Mouse (Mus musculus): ENCODE results near the gene Ptpn7.
"Not testable (repeated sequence)": the region's sequence is repeated elsewhere in the genome, so short reads cannot be mapped to it uniquely, and the experiment has no call there.

The Ptpn7 gene

DNA sequence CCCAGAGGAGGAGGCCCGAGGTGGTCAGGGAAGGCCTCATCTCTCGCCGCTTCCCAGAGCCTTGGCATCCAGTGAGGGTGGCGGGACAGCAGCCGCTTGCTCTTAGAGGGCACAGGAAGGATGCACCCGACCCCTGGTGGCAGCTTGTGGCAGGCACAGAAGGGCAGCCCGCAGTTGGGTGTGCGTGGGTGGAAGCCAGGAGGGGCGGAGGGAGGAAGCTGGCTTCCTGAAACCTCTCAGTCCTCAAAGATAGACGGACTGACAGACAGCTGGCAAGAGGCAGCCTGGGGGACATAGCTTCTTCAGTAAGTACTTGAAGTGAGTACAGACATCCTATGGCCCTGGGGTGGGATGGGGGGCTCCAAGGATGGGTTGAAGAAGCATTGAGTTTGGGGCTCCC lies at the start of gene Ptpn7:
Gene Ptpn7, plus strand, starts transcription at position 228 of the 400 bp plus-strand sequence.
- DNase-seq = peak; percentile 74

DNA sequence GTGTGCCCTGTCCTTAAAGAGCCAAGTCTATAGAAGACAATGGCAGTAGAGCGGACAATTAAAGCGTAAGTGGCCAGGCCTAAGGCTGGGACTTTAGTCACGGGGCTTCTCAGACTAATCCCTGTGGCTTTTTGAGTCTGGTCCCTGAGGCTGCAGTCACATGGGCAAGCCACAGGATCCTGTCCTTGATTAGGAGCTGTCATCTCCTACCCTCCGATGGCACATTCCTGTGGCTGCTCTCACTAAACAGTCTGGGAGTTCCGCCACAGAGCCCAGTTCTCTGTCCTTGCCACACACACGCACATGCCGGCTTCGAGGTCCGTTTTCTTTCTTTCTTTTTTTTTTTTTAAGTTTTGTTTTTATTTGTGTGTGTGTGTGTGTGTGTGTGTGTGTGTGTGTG lies 49.0 kb upstream of the Ptpn7 start:
- no peak for DNase-seq

DNA sequence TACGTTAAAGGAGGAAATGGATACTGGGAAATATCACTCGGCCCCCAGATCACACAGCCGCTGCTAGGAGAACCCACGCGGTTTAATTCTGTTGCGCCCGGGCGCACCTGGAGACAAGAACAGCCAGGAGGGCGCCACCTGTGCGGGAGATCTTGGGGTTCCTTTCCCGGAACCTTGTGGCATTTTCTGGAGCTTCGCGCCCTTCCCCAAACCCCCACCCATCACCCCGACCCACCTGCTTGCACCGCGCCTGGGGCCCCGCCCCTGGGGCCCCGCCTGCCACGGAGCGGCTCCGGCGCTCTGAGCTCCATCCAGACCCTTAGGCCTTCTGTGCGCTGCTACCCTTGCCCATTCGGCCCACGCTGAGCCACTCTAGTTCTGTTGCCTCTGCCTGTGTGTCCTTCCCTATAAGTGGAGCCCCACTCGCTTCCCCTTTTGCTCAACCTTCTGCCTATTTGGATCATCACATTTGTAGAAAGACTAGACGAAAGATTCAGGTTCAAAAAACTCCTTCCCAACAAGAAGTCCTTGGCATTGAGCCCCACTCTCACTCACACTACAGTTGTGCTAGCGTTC lies 47.1 kb upstream of the Ptpn7 start:
- DNase-seq = no peak

DNA sequence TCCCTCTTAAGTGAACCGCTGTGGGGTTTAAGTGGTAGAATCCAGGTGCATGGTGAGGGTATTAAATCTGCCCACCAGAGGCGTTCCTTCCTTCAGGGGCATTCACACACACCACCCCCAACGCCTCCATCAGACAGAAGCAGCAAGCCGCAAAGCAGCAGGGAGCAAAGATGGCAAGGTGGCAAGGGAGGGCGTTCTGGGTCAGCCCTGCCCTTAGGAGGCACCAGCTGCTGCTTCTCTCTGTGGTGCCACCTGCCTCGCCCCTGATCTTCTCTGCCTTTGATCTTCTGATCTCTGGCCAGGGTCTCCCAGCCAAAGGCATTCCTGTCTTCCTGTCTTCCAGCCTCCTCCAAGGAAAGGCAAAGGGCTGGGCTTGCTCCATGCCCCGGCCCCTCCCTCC lies 46.5 kb upstream of the Ptpn7 start:
- no peak for DNase-seq

DNA sequence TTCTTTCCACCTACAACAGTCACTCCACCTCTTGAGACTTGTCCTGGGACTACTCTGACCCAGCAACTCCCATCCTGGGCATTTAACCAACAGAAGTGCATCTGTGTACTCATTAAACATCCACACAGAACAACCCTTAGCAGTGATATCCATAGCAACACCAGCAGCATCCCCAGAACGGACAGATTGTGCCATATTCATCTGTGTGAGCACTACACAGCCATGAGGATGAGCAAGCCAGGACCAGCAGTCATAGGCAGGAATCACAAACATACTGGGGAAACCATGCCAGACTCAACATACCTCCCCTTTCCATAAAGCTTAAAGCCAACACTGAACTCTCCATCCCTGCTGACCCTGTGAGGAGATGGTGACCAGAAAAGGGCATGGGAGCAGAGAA lies 45.1 kb upstream of the Ptpn7 start:
- no peak for DNase-seq

DNA sequence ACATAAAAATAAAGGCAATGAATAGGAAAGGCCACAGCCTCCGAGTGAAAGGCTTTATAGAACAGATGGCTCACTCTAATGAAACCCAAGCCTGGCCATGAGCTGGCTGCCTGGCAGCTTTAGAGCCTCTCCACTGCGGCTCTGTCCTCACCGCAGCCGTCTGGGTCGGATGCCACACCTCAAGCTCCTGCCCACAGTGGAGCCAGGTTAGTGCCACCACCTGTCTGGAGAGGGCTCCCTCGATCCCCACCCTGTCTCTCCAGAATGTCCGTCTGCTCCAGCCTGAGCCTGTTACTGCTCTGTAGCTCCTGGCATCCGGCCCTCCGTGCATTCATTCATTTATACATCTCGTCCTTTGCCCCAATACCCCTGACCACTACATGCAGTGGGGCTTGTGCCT lies 42.9 kb upstream of the Ptpn7 start:
- no peak for DNase-seq

DNA sequence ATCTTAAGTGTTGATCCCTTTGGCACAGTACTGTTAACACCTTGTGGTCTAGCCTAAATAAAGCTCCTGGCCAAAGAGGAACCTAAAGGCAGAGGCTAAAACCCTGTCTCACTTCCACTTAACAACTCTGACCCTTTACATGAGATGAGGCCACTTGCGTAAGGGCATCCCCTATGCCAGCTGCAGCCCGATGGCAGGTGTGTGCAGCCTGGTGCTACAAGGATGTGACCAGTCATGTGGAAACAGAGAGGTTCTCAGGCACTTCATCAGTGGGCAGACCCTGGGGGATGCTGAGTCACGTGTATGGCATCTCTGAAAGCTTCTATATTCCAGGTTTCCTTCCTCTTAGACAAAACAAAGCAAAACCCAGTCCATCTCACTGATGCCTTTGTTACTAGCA lies 41.6 kb upstream of the Ptpn7 start:
- no peak for DNase-seq

DNA sequence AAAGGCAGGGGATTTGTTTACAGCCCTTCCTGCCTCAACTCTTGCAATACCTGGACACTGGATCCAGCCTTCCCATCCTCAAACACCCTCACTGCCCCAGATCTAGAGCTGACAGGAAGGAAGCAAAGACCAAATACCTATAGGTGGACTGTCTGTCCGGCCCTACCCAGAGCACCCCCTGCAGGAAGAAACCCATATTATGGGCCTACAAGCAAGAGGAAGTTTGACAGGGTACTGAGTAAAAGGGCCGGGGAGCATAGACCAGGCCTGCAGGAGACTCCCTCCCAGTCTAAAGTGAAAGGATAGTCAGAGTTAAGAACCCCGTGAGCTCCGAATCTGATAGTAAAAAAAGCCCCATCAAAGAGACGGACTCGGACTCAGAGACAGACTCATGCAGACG lies 37.8 kb upstream of the Ptpn7 start:
- DNase-seq = no peak

DNA sequence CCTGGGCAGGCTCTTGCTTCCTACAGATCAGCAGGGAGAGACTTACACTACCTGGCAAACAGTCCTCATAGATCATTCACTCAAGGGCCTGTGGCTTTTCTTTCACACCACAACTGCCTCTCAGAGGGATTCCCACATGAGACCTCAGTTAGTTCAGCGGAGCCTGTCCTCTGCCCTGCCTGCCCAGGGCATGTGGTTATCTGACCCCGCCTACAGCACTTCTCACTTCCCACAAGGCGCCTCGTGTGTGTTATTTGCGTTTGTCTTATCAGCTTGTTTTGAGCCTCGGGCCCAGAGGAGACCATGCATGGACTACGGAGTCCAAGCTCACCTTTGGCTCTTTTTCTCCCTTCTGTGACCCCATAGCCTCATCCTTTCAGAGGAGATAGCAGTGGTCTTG lies 37.3 kb upstream of the Ptpn7 start:
- no peak for DNase-seq

DNA sequence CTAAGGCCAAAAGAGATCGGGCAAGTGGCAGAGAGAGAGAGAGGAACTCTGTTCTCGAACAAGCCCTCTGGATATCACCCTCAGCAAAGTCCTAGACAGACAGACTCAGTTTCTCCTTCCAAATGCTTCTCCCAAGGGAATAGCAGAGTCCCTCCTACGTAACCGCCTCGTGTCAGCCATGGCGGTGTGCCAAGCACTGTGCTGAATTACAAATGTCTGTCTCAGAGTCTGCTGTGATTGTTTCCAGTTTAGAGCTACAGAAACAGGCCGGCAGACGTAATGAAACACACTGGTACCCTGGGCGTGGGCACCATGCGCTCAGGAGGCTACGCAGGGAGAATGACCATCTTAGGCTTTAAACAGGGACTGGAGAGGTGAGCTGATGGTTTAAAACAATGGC lies 36.2 kb upstream of the Ptpn7 start:
- DNase-seq = peak; percentile 50

DNA sequence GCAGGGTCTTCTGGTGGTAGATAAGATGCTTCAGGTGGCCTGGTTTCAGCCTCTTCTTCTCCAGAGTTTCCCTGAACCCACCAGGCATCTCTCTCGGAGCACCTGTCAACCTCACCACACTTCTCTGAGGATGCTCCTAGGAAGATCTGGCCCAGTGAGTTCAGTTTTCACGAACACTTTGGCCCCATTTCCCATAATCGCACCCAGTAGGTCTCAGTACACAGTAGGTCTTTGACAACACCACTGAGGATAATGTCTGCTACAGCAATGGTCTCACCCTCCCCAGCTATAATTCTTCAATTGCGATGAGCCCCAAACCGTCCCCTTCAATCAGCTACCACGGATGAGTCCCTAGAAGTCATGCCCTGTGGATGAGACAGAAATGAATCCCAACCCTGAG lies 35.1 kb upstream of the Ptpn7 start:
- no peak for DNase-seq

DNA sequence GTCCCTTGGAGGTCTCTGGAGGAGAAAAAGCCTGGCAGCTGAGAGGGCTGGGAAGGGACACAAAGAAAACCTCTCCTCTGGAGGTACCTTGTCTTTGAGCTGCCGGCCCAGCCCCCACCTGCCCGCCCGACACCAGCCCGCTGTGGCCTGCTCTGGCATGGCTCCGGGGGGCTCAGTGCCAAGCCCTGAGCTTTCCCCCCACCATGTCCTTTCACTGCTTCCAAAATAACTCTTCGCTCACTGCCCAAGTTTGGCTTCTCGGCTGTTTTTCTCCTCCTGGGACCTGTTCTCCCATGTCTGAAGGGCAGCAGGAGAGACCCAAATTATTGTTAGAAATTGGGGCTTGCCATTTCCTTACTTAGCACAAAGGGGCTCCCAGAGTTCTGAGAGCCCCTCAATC lies 34.1 kb upstream of the Ptpn7 start:
- no peak for DNase-seq

DNA sequence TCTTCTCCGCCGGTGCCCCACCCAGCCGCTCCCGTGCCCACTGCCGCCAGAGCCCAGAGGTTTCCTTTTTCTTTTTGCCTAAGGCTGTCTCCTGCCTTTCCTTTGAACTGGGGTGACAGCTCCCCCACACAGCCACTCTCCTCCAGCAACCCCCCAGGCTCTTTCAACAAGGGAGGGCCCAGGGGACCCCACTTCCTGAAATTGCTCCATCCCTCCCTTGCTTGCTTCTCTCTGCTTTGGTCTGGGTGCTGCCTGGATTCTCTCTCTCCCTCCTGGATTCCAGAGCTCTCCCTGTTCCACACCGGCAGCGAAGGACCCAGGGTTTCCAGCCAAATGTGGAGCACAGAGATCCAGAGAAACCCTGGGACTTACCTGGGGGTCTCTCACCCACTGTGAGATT lies 32.1 kb upstream of the Ptpn7 start:
- DNase-seq = no peak

DNA sequence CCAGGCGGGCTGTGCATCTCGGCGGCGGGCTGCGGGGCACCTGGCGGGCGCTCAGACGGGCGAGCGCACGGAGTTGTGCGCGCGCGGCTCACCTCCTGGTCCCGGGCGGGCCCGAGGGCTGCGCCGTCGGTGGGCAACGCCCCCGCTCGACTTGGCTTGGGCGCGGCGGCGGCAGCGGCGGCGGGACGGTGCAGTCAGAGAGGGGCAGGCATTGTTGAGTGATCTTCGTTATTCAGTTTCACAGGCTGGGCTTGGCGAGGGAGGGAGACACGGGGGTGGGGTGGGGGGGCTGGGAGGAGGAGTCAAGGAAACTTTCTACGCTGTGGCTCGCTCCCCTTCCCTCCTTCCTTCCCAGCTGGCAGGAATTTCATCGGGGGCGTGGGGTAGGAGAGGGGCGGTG lies 27.4 kb upstream of the Ptpn7 start, which contains the start of gene Lgr6:
Gene Lgr6, minus strand, starts transcription at position 153 of the 400 bp plus-strand sequence.
- DNase-seq = no peak

DNA sequence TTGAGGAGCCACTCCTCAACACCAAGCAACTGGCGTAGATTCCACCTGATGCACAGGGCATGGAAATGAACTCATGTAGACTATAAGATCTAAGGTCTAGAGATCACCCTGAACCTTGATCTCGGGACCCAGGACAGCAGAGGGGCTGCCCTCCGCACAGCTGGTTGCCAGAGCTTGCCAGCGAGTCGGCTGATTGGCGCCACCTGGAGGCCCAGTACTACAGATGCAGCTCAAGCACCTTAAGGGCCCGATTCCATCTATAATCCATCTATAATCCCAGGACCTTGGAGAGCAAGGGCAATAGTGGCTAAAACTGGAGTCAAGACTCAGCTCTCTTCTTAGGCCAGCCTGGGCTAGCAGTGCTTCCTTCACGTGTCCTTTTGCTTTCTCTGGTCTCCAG lies 26.5 kb upstream of the Ptpn7 start:
- DNase-seq = peak; percentile 83

DNA sequence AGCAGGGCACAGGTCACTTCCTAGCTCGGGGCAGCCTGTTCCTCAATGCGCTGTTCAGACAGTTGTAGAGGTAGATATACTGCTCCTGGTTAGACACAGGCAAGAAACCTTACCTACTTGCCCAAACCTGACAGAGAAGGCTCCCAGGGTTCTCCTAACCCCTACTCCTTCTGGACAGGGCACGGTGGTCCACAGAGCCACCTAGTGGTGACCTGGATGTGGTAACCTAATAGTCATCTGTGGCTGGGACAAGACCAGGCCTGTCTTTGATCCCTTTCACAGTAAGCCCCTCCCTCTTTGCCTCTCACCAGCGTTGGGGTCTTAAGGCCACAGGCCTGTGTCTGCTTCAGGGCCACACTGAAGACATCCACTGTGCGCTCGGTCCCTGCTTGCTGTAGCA lies 23.9 kb upstream of the Ptpn7 start:
- no peak for DNase-seq

DNA sequence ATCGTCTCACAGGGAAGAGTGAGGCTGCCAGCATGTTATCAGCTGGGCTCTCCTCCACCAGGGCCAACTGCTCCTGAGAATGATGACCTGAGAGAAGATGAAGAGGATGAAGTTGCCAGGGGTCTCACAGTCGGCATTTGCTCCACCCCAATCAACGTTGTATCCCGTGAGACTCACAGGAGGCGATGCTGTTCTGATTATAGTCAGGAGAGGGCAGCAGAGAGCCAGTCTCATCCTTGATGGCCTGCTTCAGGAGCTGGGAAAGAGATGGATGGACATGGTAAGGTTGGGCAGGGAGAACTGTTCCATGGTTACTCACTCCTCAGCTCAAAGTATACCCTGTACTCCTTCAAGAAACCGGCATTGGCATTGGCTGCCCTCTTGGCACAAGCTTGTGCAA lies 22.4 kb upstream of the Ptpn7 start:
- DNase-seq = peak; percentile 81

DNA sequence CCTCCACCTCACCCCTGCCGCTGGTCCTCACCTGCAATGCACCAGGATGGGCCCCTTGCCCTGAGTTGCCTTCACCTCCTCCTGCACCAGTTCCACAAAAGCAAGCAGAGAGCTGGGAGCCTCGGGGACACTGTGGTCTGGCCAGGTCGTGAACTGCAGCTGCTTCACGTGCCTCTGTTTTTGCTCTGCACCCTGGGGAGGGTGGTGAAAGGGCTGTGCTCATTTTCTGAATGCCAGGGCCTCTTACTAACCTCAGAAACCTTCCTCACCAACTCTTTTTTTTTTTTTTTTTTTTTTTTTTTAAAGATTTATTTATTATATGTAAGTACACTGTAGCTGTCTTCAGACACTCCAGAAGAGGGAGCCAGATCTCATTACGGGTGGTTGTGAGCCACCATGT lies 21.2 kb upstream of the Ptpn7 start:
- DNase-seq = not testable (repeated sequence)

DNA sequence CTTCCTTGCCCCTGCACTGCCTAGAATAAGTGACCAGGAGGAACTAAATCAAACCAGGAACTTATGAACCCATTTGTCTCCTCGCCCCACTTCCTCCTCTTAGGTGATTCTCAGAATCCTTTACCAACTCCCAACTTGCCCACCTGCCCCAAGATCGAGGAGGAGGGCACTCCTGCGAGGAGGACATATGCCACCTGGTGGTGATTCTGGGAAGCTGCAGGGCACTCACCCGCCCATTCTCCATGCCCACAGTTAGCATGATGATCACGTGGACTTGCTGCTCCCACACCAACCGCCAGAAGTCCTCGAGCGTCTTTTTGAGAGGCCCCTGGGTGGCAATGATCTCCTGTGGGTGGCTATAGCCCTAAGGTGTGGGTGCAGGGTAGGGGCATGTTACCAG lies 19.8 kb upstream of the Ptpn7 start:
- peak; percentile 49 for DNase-seq

DNA sequence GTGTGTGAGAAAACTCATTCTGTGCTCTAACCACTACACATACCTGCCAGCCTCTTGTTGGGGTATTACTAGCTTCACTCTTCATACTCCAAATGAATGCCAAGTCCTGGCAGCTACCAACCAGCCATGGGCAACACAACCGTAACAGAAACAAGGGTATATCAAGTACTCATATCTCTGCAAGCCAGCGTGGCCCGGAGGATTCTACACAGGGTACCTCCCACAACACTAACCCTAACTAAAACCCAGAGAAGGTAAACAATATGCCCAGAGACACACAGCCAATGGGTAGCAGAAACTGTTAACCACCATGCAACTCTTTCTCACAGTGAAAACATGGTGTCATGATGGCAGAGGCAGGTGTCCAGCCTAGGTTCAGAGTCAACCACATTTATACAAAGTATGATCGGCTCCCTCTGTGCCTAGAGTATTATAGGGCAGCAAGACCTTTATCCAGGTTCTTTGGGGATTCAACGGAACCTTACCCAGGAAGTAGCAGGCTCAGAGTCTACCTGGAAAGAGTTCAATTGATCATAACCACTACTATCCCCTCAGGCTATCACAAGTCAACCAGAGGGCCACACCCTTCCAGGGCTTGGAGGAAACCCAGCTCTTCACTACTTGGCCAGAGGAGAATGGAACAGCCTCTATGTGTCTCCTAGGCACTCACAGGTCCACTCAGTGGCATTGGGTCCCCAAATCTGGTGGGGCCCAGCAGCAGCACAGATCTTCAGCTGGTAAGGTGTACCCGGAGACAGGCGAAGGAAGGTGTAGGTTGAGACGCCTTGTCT lies 7.7 kb upstream of the Ptpn7 start:
- no peak for DNase-seq

DNA sequence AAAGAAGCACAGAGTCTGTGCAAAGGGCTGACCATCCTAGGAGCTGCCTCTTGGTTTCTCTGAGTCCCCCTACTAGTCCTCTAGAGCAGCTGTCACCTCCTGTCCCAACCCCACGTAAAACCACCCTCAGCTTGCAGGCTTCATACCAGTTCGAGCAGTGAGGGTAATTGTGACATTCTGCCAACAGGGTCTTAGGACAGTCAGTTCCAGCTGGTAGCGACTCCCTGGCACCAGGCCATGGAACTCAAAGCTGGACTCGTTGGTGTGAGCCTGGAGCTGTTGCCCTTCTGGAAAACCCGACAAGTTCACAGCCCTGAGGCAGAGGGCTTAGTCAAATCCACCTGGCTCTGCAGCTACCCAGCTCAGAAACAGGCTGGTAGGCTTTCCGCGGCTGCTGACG lies 6.5 kb upstream of the Ptpn7 start:
- no peak for DNase-seq

DNA sequence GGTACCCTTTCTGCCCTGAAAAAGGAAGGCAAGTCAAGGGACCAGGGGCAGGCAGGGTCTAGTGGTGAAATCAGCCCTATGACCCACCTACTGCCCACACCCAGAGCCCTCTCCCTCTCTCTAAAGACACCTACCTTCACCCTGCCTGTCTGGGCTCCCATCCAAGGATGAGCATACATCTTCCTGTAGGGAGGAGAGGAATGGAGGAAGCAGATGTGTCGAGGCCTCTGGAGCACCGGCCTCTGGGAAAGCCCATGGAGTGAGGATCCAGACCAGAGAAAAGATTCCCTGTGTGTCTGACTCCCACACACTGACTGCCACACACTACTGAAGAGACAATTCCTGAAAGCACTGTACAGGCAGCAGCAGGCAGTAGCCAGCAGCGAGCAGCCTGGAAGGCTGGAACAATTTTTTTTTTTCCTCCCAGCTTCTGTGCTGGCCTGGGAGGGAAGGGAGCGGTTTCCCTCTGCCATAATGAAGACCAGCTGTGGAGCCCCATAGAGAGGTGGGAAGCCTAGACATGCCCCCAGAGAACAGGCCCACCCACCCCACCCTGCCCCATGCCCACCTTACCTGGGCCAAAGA lies 6.0 kb upstream of the Ptpn7 start:
- DNase-seq = no peak

DNA sequence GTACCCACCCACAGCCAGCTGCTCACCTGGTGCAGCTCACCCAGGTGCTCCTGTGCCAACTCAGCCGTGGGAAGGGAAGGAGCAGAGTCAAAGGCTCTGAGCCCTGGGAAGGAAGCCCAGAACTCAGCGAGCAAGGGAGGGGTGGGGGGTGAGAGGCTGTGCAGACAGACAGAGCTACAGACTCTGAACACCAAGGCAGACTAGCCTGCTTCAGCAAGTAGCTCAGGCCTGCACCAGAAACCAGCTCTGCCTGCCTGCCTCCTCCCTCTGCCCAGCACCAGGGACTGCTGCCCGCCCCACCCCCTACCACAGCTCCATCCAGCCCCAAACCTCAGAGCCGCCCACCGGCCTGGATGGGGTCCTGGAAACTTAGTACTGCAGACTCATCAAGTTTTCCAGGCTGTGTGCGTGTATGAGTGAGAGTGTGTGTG lies 4.5 kb upstream of the Ptpn7 start:
- no peak for DNase-seq

DNA sequence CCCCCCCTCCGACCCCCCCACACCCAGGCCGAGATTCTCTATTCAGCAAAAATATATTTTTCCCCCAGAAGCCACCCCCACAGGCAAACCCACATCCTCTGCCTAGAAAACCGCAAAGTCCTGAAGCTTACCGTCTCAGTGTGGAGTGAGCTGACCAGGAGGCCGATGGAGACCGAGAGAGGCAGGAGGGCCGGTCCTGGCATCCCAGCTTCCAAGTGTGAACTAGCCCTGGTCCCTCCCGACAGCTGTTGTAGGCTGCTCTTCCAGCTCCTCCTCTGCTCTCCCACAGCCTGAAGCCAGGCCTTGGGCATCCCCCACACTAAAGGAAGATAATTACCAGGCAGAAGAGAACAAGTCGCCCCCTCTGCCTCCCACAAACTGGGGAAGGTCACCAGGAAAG lies 3.5 kb upstream of the Ptpn7 start:
- no peak for DNase-seq
